Mouse (Mus musculus): Measurements from ENCODE around the gene Lclat1. TPM values are rescaled to one million over a fixed set of nuclear protein-coding genes. Genes with fewer than 3 reads are reported as not detected.
A peak's percentile ranks its signal among the peaks of the same experiment; 100 is the strongest.
"Not testable (repeated sequence)": the region's sequence is repeated elsewhere in the genome, so short reads cannot be mapped to it uniquely, and the experiment has no call there.

Gene Lclat1
- total RNA-seq, 1 experiment from 2014 or later = 9.8 TPM

DNA sequence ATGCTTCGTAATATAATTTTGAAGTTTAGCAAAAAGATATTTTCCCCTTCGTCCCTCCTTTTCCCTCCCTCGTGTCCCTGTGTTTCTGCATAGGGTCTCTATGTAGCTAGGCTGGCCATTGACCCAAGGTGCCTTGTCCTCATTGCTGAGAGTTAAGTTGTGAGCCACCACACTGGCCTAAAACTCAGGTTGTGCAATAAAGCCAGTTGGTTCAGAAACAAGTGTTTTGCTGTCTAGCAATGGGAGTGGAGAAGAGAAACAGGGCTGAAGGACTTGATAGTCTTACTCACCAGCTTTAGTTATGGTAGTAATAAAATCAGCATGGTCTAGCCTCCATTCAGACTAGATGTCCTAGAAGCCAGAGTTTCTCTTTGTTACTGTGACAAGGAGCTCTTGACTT lies 10.3 kb downstream of the Lclat1 start:
- no peak for ATAC-seq (replicated peaks in 1 of 2; ENCODE audit: insufficient read depth in 1 of 2, low FRiP score in 2 of 2, low TSS enrichment in 1 of 2, low read depth in 1 of 2, poor library complexity in 2 of 2, severe bottlenecking in 2 of 2)

DNA sequence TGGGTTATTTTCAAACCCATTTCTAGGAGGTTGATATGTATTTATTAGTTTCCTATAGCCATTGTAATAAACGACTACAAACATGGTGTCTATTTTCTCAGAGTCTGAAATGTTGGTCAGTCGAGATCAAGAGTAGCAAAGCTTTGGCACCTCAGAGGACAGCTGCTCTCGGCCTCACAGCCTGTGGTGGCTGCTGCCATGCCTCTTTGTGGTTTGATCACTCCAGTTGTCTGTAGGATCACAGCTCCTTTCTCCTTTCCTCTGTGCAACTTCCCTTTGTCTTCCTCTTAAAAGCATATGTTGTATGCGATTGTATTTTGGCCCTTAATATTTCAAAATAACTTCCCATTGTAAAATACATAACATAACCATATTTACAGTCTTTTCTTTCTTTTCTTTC lies 10.9 kb downstream of the Lclat1 start:
- ATAC-seq (replicated peaks in 1 of 2; ENCODE audit: insufficient read depth in 1 of 2, low FRiP score in 2 of 2, low TSS enrichment in 1 of 2, low read depth in 1 of 2, poor library complexity in 2 of 2, severe bottlenecking in 2 of 2) = peak; percentile 32 to 77; a peak in 2 of 4 replicates

DNA sequence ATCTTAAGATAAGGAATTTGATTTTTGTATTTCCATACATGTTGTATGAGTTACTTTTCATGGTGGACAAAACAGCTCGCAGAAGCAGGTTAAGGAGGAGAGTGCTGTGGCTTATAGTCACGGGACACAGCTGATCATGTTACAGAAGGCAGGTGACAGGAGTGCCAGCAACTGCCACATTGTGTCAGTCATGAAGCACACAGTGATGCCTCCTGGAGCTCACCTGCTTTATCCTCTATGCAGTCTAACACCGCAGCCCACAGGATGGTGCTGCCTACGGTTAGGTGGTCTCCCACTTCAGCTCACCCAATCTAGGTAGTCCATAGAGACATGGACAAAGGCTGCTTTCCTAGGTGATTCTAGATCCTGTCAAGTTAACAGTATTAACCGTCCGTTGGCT lies 11.4 kb downstream of the Lclat1 start:
- ATAC-seq (replicated peaks in 1 of 2; ENCODE audit: insufficient read depth in 1 of 2, low FRiP score in 2 of 2, low TSS enrichment in 1 of 2, low read depth in 1 of 2, poor library complexity in 2 of 2, severe bottlenecking in 2 of 2) = 0 out of 4 replicates have a peak, but pooled peaks of 1 of the 2 experiments have one; percentile 7

DNA sequence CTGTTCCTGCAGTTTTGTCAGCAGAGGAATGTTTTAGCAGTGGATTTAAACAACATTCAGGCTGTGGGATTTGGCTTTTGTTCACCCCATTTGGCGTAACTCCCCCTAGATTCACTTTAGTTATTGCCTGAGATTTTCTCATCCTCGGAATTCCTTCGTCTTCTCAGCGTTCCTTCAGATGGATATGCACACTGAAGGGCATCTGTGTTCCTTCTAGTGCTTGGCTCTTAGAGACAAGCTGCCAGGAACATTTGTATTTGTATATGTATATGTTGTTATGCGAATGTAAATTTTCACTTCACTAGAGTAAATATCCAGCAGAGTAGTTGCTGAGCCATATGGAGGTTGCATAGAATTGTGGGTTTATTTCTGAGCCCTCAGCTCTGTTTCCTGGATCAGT lies 12.8 kb downstream of the Lclat1 start:
- ATAC-seq (replicated peaks in 1 of 2; ENCODE audit: insufficient read depth in 1 of 2, low FRiP score in 2 of 2, low TSS enrichment in 1 of 2, low read depth in 1 of 2, poor library complexity in 2 of 2, severe bottlenecking in 2 of 2) = no peak

DNA sequence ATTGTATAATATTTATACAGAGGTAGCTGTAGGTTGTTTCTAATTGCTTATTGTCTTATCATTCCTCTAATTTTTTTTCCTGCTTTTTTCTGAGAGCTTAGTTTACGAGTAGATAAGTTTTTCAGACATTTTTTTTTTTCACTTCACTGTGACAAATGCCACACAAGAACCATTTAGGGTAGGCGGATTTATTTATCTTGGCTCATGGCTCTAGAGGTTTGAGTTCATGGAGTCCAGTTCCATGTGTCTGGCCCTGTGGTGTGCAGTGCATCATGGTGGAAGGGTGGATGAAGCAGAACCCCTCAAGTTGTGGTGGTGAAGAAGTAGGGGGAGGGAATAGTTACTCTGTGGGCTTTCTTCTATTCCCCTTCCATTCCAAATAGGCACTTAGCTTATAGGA lies 13.9 kb downstream of the Lclat1 start:
- ATAC-seq (replicated peaks in 1 of 2; ENCODE audit: insufficient read depth in 1 of 2, low FRiP score in 2 of 2, low TSS enrichment in 1 of 2, low read depth in 1 of 2, poor library complexity in 2 of 2, severe bottlenecking in 2 of 2) = no peak

GRCm38 (mm10) chr17:73126349-73126748 lies 18.6 kb downstream of the Lclat1 start:
- ATAC-seq (replicated peaks in 1 of 2; ENCODE audit: insufficient read depth in 1 of 2, low FRiP score in 2 of 2, low TSS enrichment in 1 of 2, low read depth in 1 of 2, poor library complexity in 2 of 2, severe bottlenecking in 2 of 2) = no peak

DNA sequence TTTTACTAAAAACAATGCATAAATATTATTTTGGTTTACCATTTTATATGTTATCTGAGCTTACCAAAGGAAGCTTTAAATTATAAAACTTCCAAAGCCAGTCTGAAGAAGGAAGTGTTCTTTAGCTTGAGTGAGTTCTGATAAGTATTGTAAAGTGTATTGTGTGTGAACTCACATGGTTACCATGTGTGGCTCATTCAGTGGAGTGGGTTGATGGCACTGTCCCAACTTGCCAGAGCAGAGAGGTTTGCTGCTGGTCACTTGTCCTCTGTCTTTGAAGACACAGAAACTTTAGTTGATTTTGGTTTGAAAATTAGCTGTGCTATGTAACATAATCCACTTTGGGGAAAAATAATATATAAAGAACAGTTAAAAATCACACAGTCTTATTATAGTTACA lies 19.1 kb downstream of the Lclat1 start:
- ATAC-seq (replicated peaks in 1 of 2; ENCODE audit: insufficient read depth in 1 of 2, low FRiP score in 2 of 2, low TSS enrichment in 1 of 2, low read depth in 1 of 2, poor library complexity in 2 of 2, severe bottlenecking in 2 of 2) = no peak; a peak in 1 of 4 replicates

DNA sequence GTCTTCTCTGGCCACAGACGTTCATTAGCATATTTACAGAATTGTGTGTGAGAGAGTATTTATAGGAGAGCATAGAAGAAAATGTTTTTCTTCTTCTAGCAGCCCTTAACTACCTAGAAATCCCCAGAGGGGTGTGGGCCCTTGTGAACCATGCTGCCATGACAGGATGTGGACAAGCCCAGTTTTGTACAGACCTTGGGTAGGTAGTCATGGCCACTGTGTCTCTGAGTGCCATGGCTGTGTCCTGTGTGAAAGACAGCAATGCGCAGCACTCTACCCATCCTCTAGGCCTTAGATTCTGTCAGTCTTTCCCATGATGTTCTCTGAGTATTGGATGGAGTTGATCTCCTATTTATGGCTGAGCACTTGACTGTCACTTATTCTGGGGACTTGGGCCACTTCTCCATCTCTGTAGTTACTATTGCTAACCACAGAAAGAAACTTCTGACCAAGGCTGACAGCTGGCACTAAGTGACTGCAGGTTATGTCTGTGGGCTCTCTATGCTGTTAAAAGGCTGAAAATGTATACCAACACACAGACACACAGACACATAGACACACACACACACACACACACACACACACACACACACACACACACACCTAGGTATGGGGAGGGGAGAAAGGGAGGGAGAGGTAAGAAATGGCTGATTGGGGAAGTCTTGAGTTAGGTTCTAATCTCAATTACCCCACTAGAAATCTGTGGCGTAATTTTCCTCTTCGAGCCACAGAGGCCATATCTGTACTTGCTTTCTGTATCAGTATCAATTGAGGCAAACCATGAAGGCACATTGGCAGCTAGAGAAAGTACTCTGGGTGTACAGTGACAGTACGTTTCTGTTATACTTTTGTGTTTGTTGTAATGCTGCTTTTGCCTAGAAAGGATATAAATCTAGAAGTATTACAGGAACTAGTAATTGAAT lies 29.0 kb downstream of the Lclat1 start:
- peak in 1 of 2 experiments; percentile 51; a peak in 2 of 4 replicates for ATAC-seq (replicated peaks in 1 of 2; ENCODE audit: insufficient read depth in 1 of 2, low FRiP score in 2 of 2, low TSS enrichment in 1 of 2, low read depth in 1 of 2, poor library complexity in 2 of 2, severe bottlenecking in 2 of 2)

DNA sequence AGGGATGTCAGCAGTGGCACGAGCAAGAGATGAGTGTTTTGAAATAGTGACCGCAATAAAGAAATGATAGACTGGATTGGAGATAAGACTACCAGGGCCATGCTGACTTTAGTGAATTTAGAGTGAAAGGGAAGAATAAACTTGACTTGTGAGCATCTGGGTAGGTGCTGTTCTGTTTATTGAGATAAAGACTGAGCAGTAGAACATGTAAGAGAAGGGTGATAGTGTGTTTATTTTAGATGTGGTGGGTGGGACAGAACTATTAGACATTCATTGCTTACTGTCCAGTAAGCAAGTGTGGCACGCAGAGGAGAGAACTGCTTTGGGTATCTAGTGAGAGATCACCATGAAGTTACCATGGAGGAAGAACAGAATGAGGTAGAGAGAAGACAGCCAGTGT lies 30.4 kb downstream of the Lclat1 start:
- no peak for ATAC-seq (replicated peaks in 1 of 2; ENCODE audit: insufficient read depth in 1 of 2, low FRiP score in 2 of 2, low TSS enrichment in 1 of 2, low read depth in 1 of 2, poor library complexity in 2 of 2, severe bottlenecking in 2 of 2)

DNA sequence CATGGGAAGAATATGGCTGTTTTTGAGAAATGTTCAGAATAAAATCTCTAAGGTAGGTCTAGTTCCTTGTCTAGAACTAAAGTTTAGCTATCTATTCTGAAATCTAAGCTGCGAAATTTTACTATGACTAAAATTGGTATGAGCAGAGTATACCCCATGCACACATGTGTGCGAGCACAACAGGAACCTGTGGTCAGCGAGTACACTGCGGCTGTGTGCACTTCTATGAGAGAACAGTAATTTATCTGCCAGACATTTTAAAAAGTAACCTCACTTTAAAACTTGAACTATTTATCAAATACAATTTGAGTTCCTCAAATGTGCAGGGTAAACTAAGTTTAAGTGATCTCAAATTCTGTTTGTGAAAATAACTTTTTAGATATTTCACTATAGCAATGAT lies 34.2 kb downstream of the Lclat1 start:
- ATAC-seq (replicated peaks in 1 of 2; ENCODE audit: insufficient read depth in 1 of 2, low FRiP score in 2 of 2, low TSS enrichment in 1 of 2, low read depth in 1 of 2, poor library complexity in 2 of 2, severe bottlenecking in 2 of 2) = peak; percentile 32 to 48; a peak in 3 of 4 replicates

GRCm38 (mm10) chr17:73142445-73142844 lies 34.7 kb downstream of the Lclat1 start:
- ATAC-seq (replicated peaks in 1 of 2; ENCODE audit: insufficient read depth in 1 of 2, low FRiP score in 2 of 2, low TSS enrichment in 1 of 2, low read depth in 1 of 2, poor library complexity in 2 of 2, severe bottlenecking in 2 of 2) = peak; percentile 27 to 60; a peak in 1 of 4 replicates

GRCm38 (mm10) chr17:73145426-73145825 lies 37.6 kb downstream of the Lclat1 start:
- ATAC-seq (replicated peaks in 1 of 2; ENCODE audit: insufficient read depth in 1 of 2, low FRiP score in 2 of 2, low TSS enrichment in 1 of 2, low read depth in 1 of 2, poor library complexity in 2 of 2, severe bottlenecking in 2 of 2) = no peak

DNA sequence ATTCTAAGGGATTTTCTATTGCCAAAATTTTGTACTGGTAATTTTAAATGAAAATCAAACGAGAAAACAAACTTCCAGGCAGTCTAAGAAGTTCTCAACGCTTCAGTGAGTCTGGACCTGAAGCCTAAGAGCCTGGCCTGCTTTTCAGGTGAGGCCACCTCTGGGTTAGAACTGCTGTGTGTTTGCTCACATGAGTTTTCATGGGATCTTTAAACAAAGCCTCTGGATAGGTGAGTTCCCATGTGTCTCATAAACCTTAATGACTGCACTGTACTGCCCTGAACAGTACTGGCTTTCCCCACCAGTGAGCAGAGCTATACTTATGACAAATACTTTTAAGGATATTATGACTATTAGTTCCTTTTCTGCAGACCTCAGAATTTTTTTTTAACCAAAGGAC lies 40.8 kb downstream of the Lclat1 start:
- ATAC-seq (replicated peaks in 1 of 2; ENCODE audit: insufficient read depth in 1 of 2, low FRiP score in 2 of 2, low TSS enrichment in 1 of 2, low read depth in 1 of 2, poor library complexity in 2 of 2, severe bottlenecking in 2 of 2) = no peak

- not testable (repeated sequence) for ATAC-seq (replicated peaks in 1 of 2; ENCODE audit: insufficient read depth in 1 of 2, low FRiP score in 2 of 2, low TSS enrichment in 1 of 2, low read depth in 1 of 2, poor library complexity in 2 of 2, severe bottlenecking in 2 of 2)
Measured at GRCm38 (mm10) chr17:73152790-73153525, 45.2 kb downstream of the Lclat1 start.

- no peak for ATAC-seq (replicated peaks in 1 of 2; ENCODE audit: insufficient read depth in 1 of 2, low FRiP score in 2 of 2, low TSS enrichment in 1 of 2, low read depth in 1 of 2, poor library complexity in 2 of 2, severe bottlenecking in 2 of 2)
Measured at GRCm38 (mm10) chr17:73153672-73154071, 45.9 kb downstream of the Lclat1 start.

DNA sequence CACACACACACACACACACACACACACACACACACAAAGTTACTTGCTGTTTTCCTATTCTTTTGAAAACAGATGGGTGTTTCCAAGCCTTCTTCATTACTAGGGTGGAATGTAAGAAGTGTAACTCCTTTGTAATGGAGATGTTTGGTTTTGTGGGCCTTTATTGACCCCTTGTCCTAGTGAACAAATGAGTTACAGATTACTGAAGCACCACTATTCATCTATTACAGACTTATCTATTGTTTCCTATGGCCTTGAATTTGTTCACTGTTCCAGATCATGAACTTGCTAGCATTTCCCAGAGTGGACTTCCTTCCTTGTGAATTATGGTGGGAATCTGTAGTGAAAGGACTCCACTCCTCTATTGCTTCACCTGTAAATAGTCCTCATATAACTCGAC lies 48.8 kb downstream of the Lclat1 start:
- ATAC-seq (replicated peaks in 1 of 2; ENCODE audit: insufficient read depth in 1 of 2, low FRiP score in 2 of 2, low TSS enrichment in 1 of 2, low read depth in 1 of 2, poor library complexity in 2 of 2, severe bottlenecking in 2 of 2) = no peak

DNA sequence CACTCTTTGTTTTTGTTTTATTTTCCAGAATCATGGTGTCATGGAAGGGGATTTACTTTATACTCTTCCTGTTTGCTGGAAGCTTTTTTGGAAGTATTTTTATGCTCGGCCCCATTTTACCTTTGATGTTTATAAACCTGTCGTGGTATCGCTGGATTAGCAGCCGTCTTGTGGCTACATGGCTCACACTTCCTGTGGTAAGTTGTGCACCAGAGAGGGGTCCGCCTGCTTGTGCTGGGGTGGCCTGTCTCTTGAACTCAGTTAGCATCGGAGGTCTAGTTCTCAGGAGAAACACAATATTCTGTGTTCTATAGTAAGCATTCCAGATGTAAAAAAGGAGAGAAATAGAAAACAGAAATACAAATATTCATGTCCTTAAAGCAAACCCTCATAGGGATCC lies 54.0 kb downstream of the Lclat1 start:
- peak in 1 of 2 experiments; percentile 71; a peak in 3 of 4 replicates for ATAC-seq (replicated peaks in 1 of 2; ENCODE audit: insufficient read depth in 1 of 2, low FRiP score in 2 of 2, low TSS enrichment in 1 of 2, low read depth in 1 of 2, poor library complexity in 2 of 2, severe bottlenecking in 2 of 2)

All from hematopoietic stem cell, adult 5-6 weeks (primary cell).